Mouse (Mus musculus) heart, adult 8-10 months (tissue): ENCODE results near the gene Tap1. TPM values are rescaled to one million over a fixed set of nuclear protein-coding genes. Genes with fewer than 3 reads are reported as not detected.
"Not testable (repeated sequence)": the region's sequence is repeated elsewhere in the genome, so short reads cannot be mapped to it uniquely, and the experiment has no call there.

Experiments
- DNase-seq: peaks from one replicate; pipeline ENCODE4 v3.0.0; 2022; ENCODE audit warnings: low spot score
- total RNA-seq, 4 experiments: library from RNA; stranded (reverse); gene quantifications; 2 replicates each; pipeline ENCODE4 v1.2.4; 2022

The Tap1 gene
- total RNA-seq, result 1 to 10 TPM; 4.4 to 5.6 (median 4.7) TPM

- DNase-seq, result peak; percentile 98
Observed at GRCm38 (mm10) chr17:34187261-34187916, at the start of gene Tap1, which contains the start of gene Psmb9. Tap1 (plus strand) TSS chr17:34187553. Psmb9 (minus strand) TSS chr17:34187764.

GRCm38 (mm10) chr17:34137601-34138000 is 49.8 kb upstream of the Tap1 start:
- no peak for DNase-seq

- DNase-seq, result no peak
Observed at GRCm38 (mm10) chr17:34138655-34139054, 48.7 kb upstream of the Tap1 start.

GRCm38 (mm10) chr17:34139416-34139815 is 47.9 kb upstream of the Tap1 start:
- no peak for DNase-seq

- DNase-seq, result no peak
Observed at GRCm38 (mm10) chr17:34140240-34140639, 47.1 kb upstream of the Tap1 start.

GRCm38 (mm10) chr17:34141448-34141847 is 45.9 kb upstream of the Tap1 start:
- no peak for DNase-seq

- no peak for DNase-seq
Observed at GRCm38 (mm10) chr17:34142456-34143010, 44.8 kb upstream of the Tap1 start.

- peak; percentile 57 for DNase-seq
Observed at GRCm38 (mm10) chr17:34143033-34143432, 44.3 kb upstream of the Tap1 start, which contains the start of gene H2-DMb2. H2-DMb2 (plus strand) TSS chr17:34143307.

- DNase-seq, result no peak
Observed at GRCm38 (mm10) chr17:34143461-34143860, 43.9 kb upstream of the Tap1 start.

GRCm38 (mm10) chr17:34144221-34144620 is 43.1 kb upstream of the Tap1 start:
- DNase-seq, result not testable (repeated sequence)

GRCm38 (mm10) chr17:34144960-34145371 is 42.4 kb upstream of the Tap1 start:
- DNase-seq, result no peak

GRCm38 (mm10) chr17:34152923-34153322 is 34.4 kb upstream of the Tap1 start, which contains the start of gene H2-DMb1:
H2-DMb1 (plus strand) TSS chr17:34153072.
- peak; percentile 62 for DNase-seq

- no peak for DNase-seq
Observed at GRCm38 (mm10) chr17:34155534-34155933, 31.8 kb upstream of the Tap1 start.

GRCm38 (mm10) chr17:34164202-34164895 is 23.0 kb upstream of the Tap1 start:
- DNase-seq, result no peak

- DNase-seq, result no peak
Observed at GRCm38 (mm10) chr17:34165033-34165730, 22.2 kb upstream of the Tap1 start.

- DNase-seq, result peak; percentile 49
Observed at GRCm38 (mm10) chr17:34169279-34169678, 18.1 kb upstream of the Tap1 start.

- DNase-seq, result no peak
Observed at GRCm38 (mm10) chr17:34170487-34170876, 16.9 kb upstream of the Tap1 start.

- DNase-seq, result peak; percentile 82
Observed at GRCm38 (mm10) chr17:34170877-34171498, 16.4 kb upstream of the Tap1 start.

GRCm38 (mm10) chr17:34172528-34172927 is 14.8 kb upstream of the Tap1 start:
- no peak for DNase-seq

- DNase-seq, result no peak
Observed at GRCm38 (mm10) chr17:34174075-34174474, 13.3 kb upstream of the Tap1 start.

- DNase-seq, result no peak
Observed at GRCm38 (mm10) chr17:34177179-34177578, 10.2 kb upstream of the Tap1 start.

GRCm38 (mm10) chr17:34179019-34179418 is 8.3 kb upstream of the Tap1 start:
- DNase-seq, result no peak
